Mouse (Mus musculus): ENCODE data around the gene Slc43a3. TPM values are rescaled to one million over a fixed set of nuclear protein-coding genes. Genes with fewer than 3 reads are reported as not detected.
A peak's percentile ranks its signal among the peaks of the same experiment; 100 is the strongest.
"Not testable (repeated sequence)": the region's sequence is repeated elsewhere in the genome, so short reads cannot be mapped to it uniquely, and the experiment has no call there.

Gene Slc43a3
- polyA plus RNA-seq (2015; fragmentation: Nextera tagmentation; extraction: Ambion mirVana): 35.8 and 40.8 TPM in 2 replicates

DNA sequence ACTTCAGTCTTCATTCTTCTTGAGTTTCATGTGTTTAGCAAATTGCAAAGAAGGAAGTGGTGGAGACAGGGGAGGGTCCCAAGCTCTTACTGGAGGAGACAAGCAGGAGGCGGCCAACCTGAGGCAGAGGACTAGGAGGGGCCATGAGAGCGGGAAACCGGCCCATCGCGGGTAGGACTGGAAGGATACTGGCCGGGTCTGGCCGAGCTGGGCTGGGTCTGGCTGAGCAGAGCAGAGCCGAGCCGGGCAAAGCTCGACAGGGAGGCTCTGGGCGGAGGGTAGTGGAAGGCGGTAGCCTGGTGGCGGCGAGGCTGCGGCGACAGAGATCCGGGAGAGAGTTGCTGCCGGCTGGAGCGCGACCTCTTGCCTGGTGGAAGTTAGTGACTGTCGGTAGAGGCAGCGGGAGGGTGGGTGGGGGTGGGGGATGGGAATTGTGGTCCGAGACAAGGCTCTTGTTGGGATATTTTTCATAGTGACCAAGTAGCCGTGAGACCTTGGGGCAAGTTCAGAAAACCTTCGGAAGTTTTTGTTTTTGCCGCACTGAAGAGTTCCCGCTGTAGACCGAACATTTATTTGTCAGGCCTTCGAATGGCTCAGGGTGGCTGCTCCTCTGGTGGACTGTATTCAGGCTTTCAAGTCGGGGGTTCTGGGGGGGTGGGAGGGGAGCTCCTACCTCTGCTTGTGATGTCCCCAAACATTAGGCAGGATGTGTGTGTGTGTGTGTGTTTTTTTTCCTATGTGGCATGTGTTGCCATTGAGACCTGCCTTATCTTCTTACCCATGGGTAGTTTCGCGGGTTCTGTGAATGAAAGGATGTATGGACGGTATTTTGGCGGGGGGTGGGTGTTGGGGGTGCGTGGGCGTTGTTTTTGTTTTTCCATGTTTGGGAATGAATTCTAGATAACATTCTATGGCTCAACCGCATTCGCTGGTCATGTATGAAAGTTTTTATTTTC lies at the start of gene Slc43a3:
Gene Slc43a3 (plus strand): TSS at position 106 of the 956 bp plus-strand sequence.
- peak; percentile 90 for ATAC-seq (replicated peaks; ENCODE audit: insufficient number of reproducible peaks, insufficient read depth, low FRiP score, low read depth)
- no peaks in the 10 kb centered on the region for H3K9me3 ChIP-seq (replicated peaks)
- peaks cover 18% of the 10 kb centered on the region for H3K4me1 ChIP-seq (replicated peaks)
- H3K9ac ChIP-seq: peak within 1 kb of the TSS; percentile 70
- H3K27ac ChIP-seq: peak within 1 kb of the TSS; percentile 83
- peak within 1 kb of the TSS; percentile 60 for H3K4me3 ChIP-seq
- H3K4me2 ChIP-seq: peak within 1 kb of the TSS; percentile 73
- H3K27me3 ChIP-seq: no peaks in the 10 kb centered on the region
- H3K36me3 ChIP-seq: no peaks in the 10 kb centered on the region
- 11% methylated on average over 38 of the region's 38 CpGs for WGBS

DNA sequence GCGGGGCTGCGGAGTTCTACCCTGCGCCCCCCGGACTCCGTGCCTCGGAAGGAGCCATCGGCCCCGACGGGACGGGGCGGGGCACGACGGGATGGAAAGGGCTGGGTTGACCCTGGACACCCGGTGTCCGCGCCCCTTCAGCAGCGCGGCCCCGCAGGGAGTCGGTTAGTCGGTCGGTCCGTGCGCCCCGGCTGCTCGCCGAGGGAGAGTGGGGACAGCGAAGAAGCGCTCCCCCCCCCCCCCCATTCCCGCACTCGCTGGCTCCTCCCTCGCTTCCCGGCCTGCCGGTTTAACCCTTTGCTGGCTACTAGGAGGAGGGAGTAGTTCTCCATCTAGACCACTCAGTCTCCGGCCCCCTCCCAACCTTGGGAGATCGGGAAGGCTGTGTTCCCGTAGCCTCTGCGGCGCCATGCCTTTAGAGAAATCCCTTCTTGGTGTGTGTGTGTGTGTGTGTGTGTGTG lies 49.5 kb upstream of the Slc43a3 start:
- WGBS: under 1% methylated on average over 17 of the region's 39 CpGs
- Histone ChIP-seq H3K27me3 (peaks cover 84% of the 10 kb centered on the region), H3K4me3 (peak overlapping the region; percentile 64), H3K36me3 (no peaks in the 10 kb centered on the region), H3K27ac (no peak overlapping the region), H3K4me2 (peak overlapping the region; percentile 92), H3K9me3 (replicated peaks) (no peaks in the 10 kb centered on the region), H3K9ac (peak overlapping the region; percentile 47), H3K4me1 (replicated peaks) (peaks cover 48% of the 10 kb centered on the region)
- ATAC-seq (replicated peaks; ENCODE audit: insufficient number of reproducible peaks, insufficient read depth, low FRiP score, low read depth): peak; percentile 19; the same call in 1 of the 2 replicates

DNA sequence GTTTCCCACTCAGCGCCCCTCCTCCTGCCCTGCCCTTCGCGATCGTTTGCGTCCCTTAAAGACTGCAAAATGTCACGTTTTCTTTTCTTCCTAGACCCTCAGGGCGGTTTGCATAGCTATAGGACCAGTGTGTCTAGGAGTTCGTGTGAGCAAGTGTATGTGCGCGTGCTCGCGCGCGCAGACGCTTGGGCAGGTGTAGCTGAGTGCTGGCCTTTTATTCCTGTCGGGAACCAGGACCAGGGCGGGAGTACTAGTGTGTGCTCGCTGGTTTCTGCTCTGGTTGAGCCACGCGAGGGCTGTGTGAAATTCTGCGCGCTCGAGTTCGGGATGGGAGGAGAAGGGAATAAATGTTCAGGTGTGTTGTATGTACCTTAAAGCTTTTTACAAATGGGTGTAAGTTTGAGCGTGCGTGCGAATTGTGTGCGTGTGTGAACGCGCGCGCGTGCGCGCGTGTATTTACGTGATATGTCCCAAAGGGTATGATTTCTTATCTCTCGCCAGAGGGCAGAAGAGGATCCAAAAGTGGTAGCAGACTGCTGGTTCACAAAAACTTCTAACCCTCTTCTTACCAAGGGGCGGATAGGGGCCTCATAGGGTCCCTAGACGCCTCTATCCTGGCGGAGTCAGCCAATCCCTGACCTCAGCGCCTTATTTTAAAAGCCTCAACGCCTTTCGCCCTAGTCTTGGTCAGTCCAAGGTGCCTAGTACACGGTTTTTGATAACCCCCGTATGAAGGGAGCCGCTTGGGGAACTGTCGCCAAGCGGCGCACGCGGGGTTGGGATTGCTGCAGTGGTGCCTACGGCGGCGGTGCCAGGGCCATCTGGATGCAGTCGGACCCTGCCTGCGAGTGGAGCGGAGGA lies 48.7 kb upstream of the Slc43a3 start:
- Histone ChIP-seq H3K9me3 (replicated peaks) (no peaks in the 10 kb centered on the region), H3K27me3 (peaks cover 84% of the 10 kb centered on the region), H3K4me1 (replicated peaks) (peaks cover 44% of the 10 kb centered on the region), H3K4me3 (peak overlapping the region; percentile 64), H3K9ac (peak overlapping the region; percentile 47; the same call in 1 of the 2 replicates), H3K36me3 (no peaks in the 10 kb centered on the region), H3K4me2 (peak overlapping the region; percentile 92), H3K27ac (no peak overlapping the region)
- 1% methylated on average over 58 of the region's 58 CpGs for WGBS
- ATAC-seq (replicated peaks; ENCODE audit: insufficient number of reproducible peaks, insufficient read depth, low FRiP score, low read depth): 0 out of 2 replicates have a peak, but pooled peaks have one; percentile 0

DNA sequence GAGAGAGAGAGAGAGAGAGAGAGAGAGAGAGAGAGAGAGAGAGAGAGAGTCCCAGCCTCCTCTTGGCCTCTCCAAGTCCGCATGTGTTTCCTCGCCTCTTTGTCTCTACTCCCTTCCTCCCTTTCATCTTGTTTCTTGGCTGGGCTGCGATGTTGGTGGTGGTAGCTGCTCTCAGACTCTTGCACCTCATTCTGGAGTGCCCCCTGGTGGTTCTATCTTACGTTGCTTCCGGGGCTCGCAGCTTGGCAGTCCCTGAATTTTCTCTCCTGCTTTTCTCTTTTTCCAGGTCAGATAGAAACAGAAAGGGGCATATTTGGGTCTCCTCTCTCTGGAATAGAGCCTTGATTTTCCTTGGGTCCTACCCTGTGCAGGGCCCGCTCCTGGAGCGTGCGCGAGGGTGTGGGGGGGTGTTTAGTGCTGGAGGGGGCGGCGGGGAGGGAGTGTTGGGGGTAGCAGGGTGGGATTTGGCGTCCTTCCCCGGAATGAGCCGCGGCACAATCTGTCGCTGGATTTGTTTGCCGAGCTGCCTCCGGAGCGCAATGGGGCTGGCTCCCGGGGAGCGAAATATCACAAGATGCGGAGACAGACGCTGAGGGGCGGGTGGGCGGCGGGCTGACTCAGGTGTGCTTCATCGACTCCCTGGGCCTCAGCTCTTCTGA lies 47.6 kb upstream of the Slc43a3 start:
- ATAC-seq (replicated peaks; ENCODE audit: insufficient number of reproducible peaks, insufficient read depth, low FRiP score, low read depth): no peak
- peaks cover 82% of the 10 kb centered on the region for H3K27me3 ChIP-seq
- H3K4me3 ChIP-seq: peak overlapping the region; percentile 39
- peak overlapping the region; percentile 67 for H3K4me2 ChIP-seq
- H3K36me3 ChIP-seq: no peaks in the 10 kb centered on the region
- H3K9ac ChIP-seq: no peak overlapping the region; the same call in 1 of the 2 replicates
- no peak overlapping the region for H3K27ac ChIP-seq
- 3% methylated on average over 28 of the region's 28 CpGs for WGBS
- H3K4me1 ChIP-seq (replicated peaks): peaks cover 35% of the 10 kb centered on the region
- H3K9me3 ChIP-seq (replicated peaks): no peaks in the 10 kb centered on the region

DNA sequence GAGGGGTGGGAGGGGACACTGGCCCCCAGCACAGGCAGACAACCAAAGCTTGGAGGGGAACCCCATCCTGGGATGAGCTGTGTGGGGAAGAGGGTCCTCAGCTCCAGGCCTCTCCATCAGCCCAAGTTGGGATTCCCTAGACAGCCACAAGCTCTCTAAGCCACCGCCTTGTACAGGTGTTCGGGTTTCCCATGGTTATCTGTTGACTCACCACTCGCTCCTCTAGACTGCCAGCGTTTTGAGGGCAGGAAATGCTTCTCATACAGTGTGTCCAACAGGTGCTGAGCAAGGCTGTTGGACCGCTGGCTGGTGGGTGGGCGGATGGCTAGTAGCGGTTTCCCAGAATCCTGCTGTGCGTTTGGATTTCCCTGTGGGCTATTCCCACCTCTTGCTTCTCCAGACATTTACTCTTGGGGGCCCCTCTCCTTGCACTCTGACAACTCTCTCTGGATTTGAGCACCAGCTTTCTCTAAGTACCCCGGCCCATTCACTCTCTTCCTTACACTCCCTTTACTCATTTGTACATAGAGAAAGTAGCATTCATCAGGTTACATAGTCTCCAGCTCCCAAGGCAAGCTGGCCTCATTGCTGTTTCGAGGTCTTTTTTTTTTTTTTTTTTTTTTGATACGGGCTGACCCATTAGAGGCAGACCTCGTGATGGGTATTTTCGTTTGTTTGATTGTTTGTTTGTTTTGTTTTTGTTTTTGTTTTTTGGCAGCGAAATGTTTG lies 46.9 kb upstream of the Slc43a3 start:
- Histone ChIP-seq H3K27me3 (peaks cover 76% of the 10 kb centered on the region), H3K4me2 (peak overlapping the region; percentile 67), H3K9me3 (replicated peaks) (no peaks in the 10 kb centered on the region), H3K4me3 (peak overlapping the region; percentile 39), H3K27ac (no peak overlapping the region), H3K36me3 (no peaks in the 10 kb centered on the region), H3K4me1 (replicated peaks) (peaks cover 35% of the 10 kb centered on the region), H3K9ac (no peak overlapping the region; the same call in 1 of the 2 replicates)
- 15% methylated on average over 14 of the region's 14 CpGs for WGBS
- no peak for ATAC-seq (replicated peaks; ENCODE audit: insufficient number of reproducible peaks, insufficient read depth, low FRiP score, low read depth)

DNA sequence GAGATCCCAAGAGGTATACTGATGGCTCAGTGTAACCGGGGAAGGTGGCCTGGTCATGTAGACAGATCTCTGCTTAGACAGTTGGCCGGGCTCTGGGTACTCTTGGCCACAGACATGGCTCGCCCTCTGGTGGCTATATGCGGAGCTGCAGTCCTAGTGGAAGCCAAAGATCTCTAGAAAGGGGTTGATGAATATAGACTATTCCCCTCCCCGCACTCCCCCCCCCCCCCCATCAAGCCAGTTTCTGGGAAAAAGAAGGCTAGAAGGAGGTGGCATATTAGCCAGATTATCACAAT lies 46.4 kb upstream of the Slc43a3 start:
- no peak overlapping the region for H3K27ac ChIP-seq
- no peak overlapping the region for H3K4me2 ChIP-seq
- H3K9ac ChIP-seq: no peak overlapping the region
- no peak overlapping the region for H3K4me3 ChIP-seq
- H3K9me3 ChIP-seq (replicated peaks): no peaks in the 10 kb centered on the region
- peaks cover 70% of the 10 kb centered on the region for H3K27me3 ChIP-seq
- no peaks in the 10 kb centered on the region for H3K36me3 ChIP-seq
- WGBS: 0% methylated on average over 5 of the region's 5 CpGs
- ATAC-seq (replicated peaks; ENCODE audit: insufficient number of reproducible peaks, insufficient read depth, low FRiP score, low read depth): no peak
- H3K4me1 ChIP-seq (replicated peaks): peaks cover 35% of the 10 kb centered on the region

DNA sequence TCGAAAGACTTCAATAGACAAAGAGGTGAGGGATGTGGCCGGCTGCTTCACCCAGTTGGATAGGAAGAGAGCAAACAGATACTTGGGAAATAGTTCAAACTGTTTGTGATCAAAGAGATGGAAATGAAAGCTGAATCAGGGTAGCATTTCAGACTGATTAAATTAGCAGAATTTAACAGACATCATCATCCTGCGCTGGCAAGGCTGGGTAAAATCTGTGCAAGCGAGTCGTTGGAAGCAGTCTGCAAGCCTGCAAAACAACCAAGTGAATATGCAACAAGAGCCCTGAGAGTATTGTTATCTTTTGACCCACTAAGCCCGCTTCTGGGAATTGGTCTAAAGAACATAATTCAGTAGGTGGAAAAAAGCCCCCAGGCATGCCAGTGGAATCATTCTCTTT lies 43.0 kb upstream of the Slc43a3 start:
- H3K9me3 ChIP-seq (replicated peaks): no peaks in the 10 kb centered on the region
- no peak overlapping the region for H3K4me2 ChIP-seq
- no peak for ATAC-seq (replicated peaks; ENCODE audit: insufficient number of reproducible peaks, insufficient read depth, low FRiP score, low read depth)
- peaks cover 37% of the 10 kb centered on the region for H3K27me3 ChIP-seq
- no peak overlapping the region for H3K27ac ChIP-seq
- H3K9ac ChIP-seq: no peak overlapping the region
- 47% methylated on average over 6 of the region's 6 CpGs for WGBS
- H3K4me3 ChIP-seq: no peak overlapping the region
- no peaks in the 10 kb centered on the region for H3K36me3 ChIP-seq
- H3K4me1 ChIP-seq (replicated peaks): peaks cover 11% of the 10 kb centered on the region

DNA sequence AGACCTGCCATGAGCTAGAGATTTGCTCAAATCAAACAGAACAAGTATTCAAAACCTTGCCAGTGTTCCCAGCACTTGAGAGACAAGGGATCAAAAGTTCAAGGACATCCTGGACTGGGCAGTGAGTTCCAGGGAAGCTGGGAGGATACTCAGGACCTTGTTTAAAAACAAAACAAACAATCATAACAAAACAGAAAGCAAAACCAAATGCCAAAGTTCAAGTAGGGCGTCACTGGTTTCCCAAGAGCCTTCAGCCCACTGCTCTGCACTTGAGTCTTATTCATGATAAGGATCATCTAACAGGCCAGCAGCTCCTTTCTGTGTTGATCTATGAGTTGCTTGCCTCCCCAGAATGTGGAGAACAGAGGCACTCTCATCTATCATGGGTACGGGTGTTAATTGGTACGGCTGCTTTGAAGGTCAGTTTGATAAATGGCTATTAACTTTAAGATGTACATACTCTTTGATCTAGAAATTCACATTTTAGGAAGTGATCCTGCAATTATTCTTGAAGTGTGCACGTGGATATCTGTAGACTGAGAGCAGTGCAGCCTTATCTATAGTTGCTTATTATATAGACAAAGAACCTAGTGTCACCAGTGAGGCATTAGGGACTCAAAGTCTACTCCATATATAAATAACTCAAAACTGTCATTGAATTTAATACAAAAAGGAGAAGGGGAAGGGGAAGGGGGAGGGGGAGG lies 40.7 kb upstream of the Slc43a3 start:
- Histone ChIP-seq H3K4me3 (no peak overlapping the region), H3K36me3 (no peaks in the 10 kb centered on the region), H3K27me3 (peaks cover 21% of the 10 kb centered on the region), H3K27ac (no peak overlapping the region), H3K4me1 (replicated peaks) (no peaks in the 10 kb centered on the region), H3K4me2 (no peak overlapping the region), H3K9ac (no peak overlapping the region), H3K9me3 (replicated peaks) (no peaks in the 10 kb centered on the region)
- ATAC-seq (replicated peaks; ENCODE audit: insufficient number of reproducible peaks, insufficient read depth, low FRiP score, low read depth): no peak
- 60% methylated on average over 4 of the region's 4 CpGs for WGBS

DNA sequence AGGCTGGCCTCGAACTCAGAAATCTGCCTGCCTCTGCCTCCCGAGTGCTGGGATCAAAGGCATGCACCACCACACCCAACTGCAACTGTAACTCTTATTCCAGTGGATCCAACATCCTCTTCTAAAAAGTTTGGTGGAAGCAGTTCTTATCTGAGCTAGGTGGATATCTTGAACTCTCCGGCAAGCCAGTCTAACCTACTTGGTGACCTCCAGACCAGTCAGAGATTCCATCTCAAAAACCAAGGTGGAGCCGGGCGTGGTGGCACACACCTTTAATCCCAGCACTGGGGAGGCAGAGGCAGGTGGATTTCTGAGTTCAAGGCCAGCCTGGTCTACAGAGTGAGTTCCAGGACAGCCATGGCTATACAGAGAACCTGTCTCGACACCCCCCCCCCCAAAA lies 39.7 kb upstream of the Slc43a3 start:
- ATAC-seq (replicated peaks; ENCODE audit: insufficient number of reproducible peaks, insufficient read depth, low FRiP score, low read depth); H3K4me2 ChIP-seq; H3K36me3 ChIP-seq; H3K9ac ChIP-seq; H3K4me1 ChIP-seq (replicated peaks); H3K27ac ChIP-seq; H3K4me3 ChIP-seq; H3K9me3 ChIP-seq (replicated peaks): not testable (repeated sequence)
- 83% methylated on average over 6 of the region's 6 CpGs for WGBS
- peaks cover 16% of the 10 kb centered on the region for H3K27me3 ChIP-seq

DNA sequence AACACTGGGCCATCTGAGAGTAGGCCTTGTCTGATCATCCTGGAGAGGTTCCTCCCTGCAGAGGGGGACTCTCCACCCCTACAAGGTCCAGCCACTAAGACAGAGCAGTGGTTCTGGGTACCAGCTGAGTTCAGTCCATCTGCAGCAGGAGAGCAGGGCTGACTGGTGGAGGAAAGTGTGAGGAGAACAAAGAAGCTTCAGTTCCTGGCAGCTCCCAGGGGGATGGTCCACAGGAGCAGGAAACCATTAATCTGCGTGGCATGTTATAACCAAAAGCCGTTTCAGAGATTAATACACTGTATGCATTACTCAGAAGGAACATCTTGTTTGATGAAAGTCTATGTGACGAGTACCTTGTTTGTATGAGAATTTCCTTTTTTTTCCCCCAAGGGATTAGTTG lies 23.7 kb upstream of the Slc43a3 start:
- Histone ChIP-seq H3K4me3 (no peak overlapping the region), H3K36me3 (no peaks in the 10 kb centered on the region), H3K9ac (no peak overlapping the region), H3K27ac (no peak overlapping the region), H3K9me3 (replicated peaks) (no peaks in the 10 kb centered on the region), H3K4me1 (replicated peaks) (peaks cover 13% of the 10 kb centered on the region), H3K27me3 (no peaks in the 10 kb centered on the region), H3K4me2 (no peak overlapping the region)
- WGBS: 53% methylated on average over 3 of the region's 3 CpGs
- peak; percentile 44; the same call in 1 of the 2 replicates for ATAC-seq (replicated peaks; ENCODE audit: insufficient number of reproducible peaks, insufficient read depth, low FRiP score, low read depth)

Measured in heart, embryonic 15.5 days (tissue).